Mouse (Mus musculus) liver, embryonic 16.5 days (tissue): Measurements from ENCODE around the gene Magi2. TPM values are rescaled to one million over a fixed set of nuclear protein-coding genes. Genes with fewer than 3 reads are reported as not detected.

Experiments
- ATAC-seq: fragments of 200-750 bp; cut with Nextera tagmentation; 2 replicates; pipeline ENCODE4 v1.8.0; 2017; ENCODE audit warnings: low read depth, mild to moderate bottlenecking, moderate number of reproducible peaks, moderate library complexity
- H3K27ac ChIP-seq: fragments of 300-500 bp; sonication (generic); 2 replicates; pipeline ENCODE4 v1.5.1; 2014; ENCODE audit warnings: mild to moderate bottlenecking, low read length
- H3K27me3 ChIP-seq: fragments of 300-500 bp; sonication (generic); 2 replicates; pipeline ENCODE4 v1.6.1; 2014; ENCODE audit warnings: low read depth, low read length, mixed read lengths; ENCODE audit not compliant: control insufficient read depth, insufficient read depth
- H3K36me3 ChIP-seq: fragments of 300-500 bp; sonication (generic); 2 replicates; pipeline ENCODE4 v1.6.1; 2014; ENCODE audit warnings: mild to moderate bottlenecking; ENCODE audit not compliant: control insufficient read depth, insufficient read depth
- H3K4me1 ChIP-seq: fragments of 300-500 bp; sonication (generic); 2 replicates; pipeline ENCODE4 v1.6.1; 2014; ENCODE audit warnings: low read depth, low read length, mixed read lengths; ENCODE audit not compliant: control insufficient read depth
- H3K4me2 ChIP-seq: fragments of 300-500 bp; sonication (generic); 2 replicates; pipeline ENCODE4 v1.6.1; 2014; ENCODE audit warnings: low read depth, low read length, mixed read lengths
- H3K4me3 ChIP-seq: fragments of 300-500 bp; sonication (generic); 2 replicates; pipeline ENCODE4 v1.5.1; 2014; ENCODE audit warnings: low read depth, mild to moderate bottlenecking, low read length
- H3K9ac ChIP-seq: fragments of 300-500 bp; sonication (generic); 2 replicates; pipeline ENCODE4 v1.6.1; 2014; ENCODE audit warnings: low read depth, low read length
- H3K9me3 ChIP-seq: fragments of 300-500 bp; sonication (generic); replicated peaks from 2 replicates; pipeline ENCODE4 v1.6.1; 2016; ENCODE audit warnings: low read length; ENCODE audit not compliant: control insufficient read depth
- WGBS: fragments of 180-500 bp; shearing (Covaris S2); extraction: QIAGEN DNeasy Blood & Tissue Kit; methylation state at CpG from one replicate; pipeline ENCODE4 v1.1.7; 2014; ENCODE audit not compliant: insufficient replicate concordance; 5-methylcytosine and 5-hydroxymethylcytosine counted together
- polyA plus RNA-seq: library from polyadenylated mRNA; unstranded; fragments of >200 nt; fragmentation: Nextera tagmentation; extraction: Ambion mirVana; gene quantifications from 2 replicates; pipeline ENCODE4 v1.2.1, GENCODE M21; 2015

Gene Magi2
- polyA plus RNA-seq, 1 experiment from 2014 or later: 0.34 TPM

DNA sequence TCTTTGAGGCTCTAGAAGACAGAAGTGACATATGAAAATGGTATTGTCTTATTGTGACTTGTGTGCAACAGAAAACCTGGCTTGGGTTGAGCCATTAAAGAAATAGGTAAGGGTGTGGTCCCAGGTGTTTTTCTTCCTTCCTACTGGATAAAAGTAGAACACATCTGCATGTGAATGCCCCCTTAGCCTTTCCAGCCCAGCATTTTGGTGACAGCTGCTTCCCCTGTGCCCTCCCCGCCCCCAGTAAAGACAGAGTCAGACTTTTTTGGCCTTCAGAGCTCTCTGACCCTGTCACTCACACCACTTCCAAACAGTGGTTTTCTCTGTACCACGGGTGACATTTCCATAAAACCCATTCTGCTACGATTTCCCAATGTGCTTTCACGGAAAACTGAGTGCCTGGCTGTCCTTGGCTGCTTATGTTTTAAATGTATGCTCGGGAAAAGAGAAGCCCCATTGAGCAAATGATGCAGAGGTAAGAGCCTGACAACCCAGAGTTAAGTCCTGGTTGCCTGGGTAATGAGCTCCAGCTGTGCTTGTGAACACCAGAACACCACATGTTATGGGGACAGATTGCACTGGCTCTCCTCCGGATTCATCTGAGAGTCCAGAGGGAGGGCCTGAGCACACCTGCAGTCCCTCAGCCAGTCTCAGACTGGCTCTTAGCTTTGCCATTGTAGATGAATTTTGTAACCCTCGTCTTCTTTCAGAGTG lies 1377.1 kb downstream of the Magi2 start:
- Histone ChIP-seq H3K27me3 (no peaks in the 10 kb centered on the region), H3K9me3 (no peaks in the 10 kb centered on the region), H3K4me3 (no peak overlapping the region), H3K4me1 (no peaks in the 10 kb centered on the region), H3K27ac (no peak overlapping the region), H3K9ac (no peak overlapping the region), H3K4me2 (no peak overlapping the region), H3K36me3 (no peaks in the 10 kb centered on the region)
- 39% methylated on average over 7 of the region's 7 CpGs for WGBS
- no peak for ATAC-seq

- H3K4me1 ChIP-seq: no peaks in the 10 kb centered on the region
- no peak overlapping the region for H3K4me3 ChIP-seq
- no peak overlapping the region for H3K9ac ChIP-seq
- no peaks in the 10 kb centered on the region for H3K36me3 ChIP-seq
- H3K9me3 ChIP-seq: no peaks in the 10 kb centered on the region
- ATAC-seq: no peak
- no peaks in the 10 kb centered on the region for H3K27me3 ChIP-seq
- 75% methylated on average over 5 of the region's 5 CpGs for WGBS
- H3K27ac ChIP-seq: no peak overlapping the region
- no peak overlapping the region for H3K4me2 ChIP-seq
These were observed 1379.7 kb downstream of the Magi2 start for GRCm38 (mm10) chr5:20606497-20606896.

DNA sequence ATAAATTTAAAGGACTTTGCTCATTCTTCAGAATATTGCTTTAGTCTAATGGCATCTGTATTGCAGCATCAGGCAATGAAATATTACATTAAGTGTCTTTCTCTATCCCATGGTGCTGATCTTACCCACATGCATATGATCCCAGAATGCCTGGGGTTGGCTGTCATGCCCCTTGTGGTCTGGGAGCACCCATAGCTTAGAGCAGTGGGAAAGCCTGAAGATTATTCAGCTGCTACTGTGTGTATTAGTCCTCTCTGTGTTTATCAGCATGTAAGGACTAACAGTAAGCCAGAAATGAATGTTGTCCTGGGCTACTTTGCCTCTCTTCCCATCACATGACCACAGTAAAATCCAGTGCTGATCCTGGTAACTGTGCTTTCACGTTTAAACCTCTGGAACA lies 1380.7 kb downstream of the Magi2 start:
- ATAC-seq: no peak
- no peaks in the 10 kb centered on the region for H3K36me3 ChIP-seq
- WGBS: 44% methylated on average over 1 of the region's 1 CpGs
- H3K9me3 ChIP-seq: no peaks in the 10 kb centered on the region
- H3K27ac ChIP-seq: no peak overlapping the region
- no peaks in the 10 kb centered on the region for H3K4me1 ChIP-seq
- no peak overlapping the region for H3K9ac ChIP-seq
- no peak overlapping the region for H3K4me2 ChIP-seq
- no peaks in the 10 kb centered on the region for H3K27me3 ChIP-seq
- H3K4me3 ChIP-seq: no peak overlapping the region

DNA sequence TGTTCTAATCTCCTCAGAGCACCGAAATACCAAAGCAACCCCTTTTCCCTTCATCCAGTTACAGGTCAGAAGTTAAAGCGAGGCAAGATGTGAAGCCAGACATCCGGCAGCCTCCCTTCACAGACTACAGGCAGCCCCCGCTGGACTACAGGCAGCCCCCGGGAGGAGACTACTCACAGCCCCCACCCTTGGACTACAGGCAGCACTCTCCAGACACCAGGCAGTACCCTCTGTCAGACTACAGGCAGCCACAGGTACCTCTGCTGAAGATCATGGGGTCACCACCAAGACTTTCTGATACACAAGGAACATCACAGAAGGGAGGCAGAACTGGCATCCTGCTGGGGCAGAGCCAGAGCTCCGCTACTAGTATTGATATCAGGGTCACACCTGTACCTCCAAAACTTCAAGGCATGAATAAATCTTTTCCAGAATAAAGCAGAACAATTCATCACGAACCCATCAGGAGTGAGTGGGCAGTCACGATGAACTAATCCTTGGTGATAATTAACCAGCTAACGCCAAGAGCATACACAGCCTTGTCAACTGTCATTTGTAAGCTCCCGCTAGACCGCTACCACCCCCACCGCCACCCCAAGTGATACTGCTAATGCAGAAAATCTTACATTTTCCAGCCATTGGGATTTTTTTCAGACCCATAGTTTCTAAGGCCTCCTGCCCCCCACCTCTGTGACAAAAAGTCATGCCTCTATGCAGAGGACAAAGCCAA lies 1382.5 kb downstream of the Magi2 start:
- no peak for ATAC-seq
- no peak overlapping the region for H3K4me2 ChIP-seq
- H3K27me3 ChIP-seq: no peaks in the 10 kb centered on the region
- no peaks in the 10 kb centered on the region for H3K9me3 ChIP-seq
- H3K4me3 ChIP-seq: no peak overlapping the region
- no peak overlapping the region for H3K27ac ChIP-seq
- H3K9ac ChIP-seq: no peak overlapping the region
- H3K36me3 ChIP-seq: no peaks in the 10 kb centered on the region
- 75% methylated on average over 12 of the region's 12 CpGs for WGBS
- H3K4me1 ChIP-seq: no peaks in the 10 kb centered on the region

DNA sequence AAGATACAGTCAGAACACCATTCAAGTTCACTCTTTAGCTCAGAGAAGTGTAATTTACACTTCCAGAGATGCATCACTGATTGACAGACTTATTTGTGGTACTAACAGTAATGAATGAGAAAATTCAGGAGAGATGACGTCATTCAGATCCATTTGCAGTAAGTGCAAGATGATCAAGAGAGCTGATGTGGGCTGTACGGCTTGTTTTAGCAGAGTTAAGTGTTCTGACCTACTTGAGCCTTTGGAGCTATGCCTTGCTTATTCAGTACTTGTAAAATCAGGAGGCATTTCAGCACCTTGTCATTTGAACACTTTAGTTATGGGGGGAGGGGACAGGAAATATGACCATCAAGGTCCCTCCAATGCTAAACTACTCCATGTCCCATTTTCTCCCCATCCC lies 1383.8 kb downstream of the Magi2 start:
- ATAC-seq: no peak
- no peaks in the 10 kb centered on the region for H3K36me3 ChIP-seq
- WGBS: 58% methylated on average over 2 of the region's 2 CpGs
- no peaks in the 10 kb centered on the region for H3K4me1 ChIP-seq
- no peak overlapping the region for H3K4me3 ChIP-seq
- H3K27me3 ChIP-seq: no peaks in the 10 kb centered on the region
- no peaks in the 10 kb centered on the region for H3K9me3 ChIP-seq
- no peak overlapping the region for H3K9ac ChIP-seq
- H3K4me2 ChIP-seq: no peak overlapping the region
- H3K27ac ChIP-seq: no peak overlapping the region

DNA sequence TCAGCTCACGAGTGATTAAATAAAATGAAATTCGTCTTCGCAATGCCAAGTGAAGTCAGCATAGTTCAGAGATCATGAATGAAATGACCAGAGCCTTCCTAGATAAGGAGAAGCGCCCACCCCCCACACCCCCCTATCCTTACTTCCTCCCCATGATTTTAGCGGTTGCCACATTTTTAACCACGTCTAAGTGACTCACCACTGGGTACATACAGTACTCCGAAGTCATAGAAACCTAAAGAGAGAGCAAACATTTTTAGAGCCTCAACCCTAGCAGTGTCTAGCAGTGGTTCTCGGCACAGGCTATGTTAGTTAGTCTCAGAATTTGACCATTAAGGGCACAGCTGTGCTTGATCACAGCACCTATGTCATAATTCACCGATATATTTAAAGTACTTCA lies 1385.8 kb downstream of the Magi2 start:
- no peaks in the 10 kb centered on the region for H3K4me1 ChIP-seq
- ATAC-seq: no peak
- H3K9ac ChIP-seq: no peak overlapping the region
- H3K36me3 ChIP-seq: no peaks in the 10 kb centered on the region
- H3K4me3 ChIP-seq: no peak overlapping the region
- no peaks in the 10 kb centered on the region for H3K27me3 ChIP-seq
- no peak overlapping the region for H3K4me2 ChIP-seq
- WGBS: 45% methylated on average over 9 of the region's 9 CpGs
- H3K27ac ChIP-seq: no peak overlapping the region
- H3K9me3 ChIP-seq: no peaks in the 10 kb centered on the region

- ATAC-seq: no peak
- H3K9ac ChIP-seq: no peak overlapping the region
- no peak overlapping the region for H3K27ac ChIP-seq
- 64% methylated on average over 4 of the region's 4 CpGs for WGBS
- H3K36me3 ChIP-seq: no peaks in the 10 kb centered on the region
- H3K4me2 ChIP-seq: no peak overlapping the region
- H3K4me1 ChIP-seq: no peaks in the 10 kb centered on the region
- no peaks in the 10 kb centered on the region for H3K27me3 ChIP-seq
- no peak overlapping the region for H3K4me3 ChIP-seq
- H3K9me3 ChIP-seq: no peaks in the 10 kb centered on the region
These were observed 1388.1 kb downstream of the Magi2 start for GRCm38 (mm10) chr5:20614891-20615290.

- no peak overlapping the region for H3K4me2 ChIP-seq
- no peak for ATAC-seq
- H3K9ac ChIP-seq: no peak overlapping the region
- H3K4me3 ChIP-seq: no peak overlapping the region
- H3K4me1 ChIP-seq: no peaks in the 10 kb centered on the region
- H3K27me3 ChIP-seq: no peaks in the 10 kb centered on the region
- 60% methylated on average over 7 of the region's 7 CpGs for whole genome bisulfite sequencing
- no peak overlapping the region for H3K27ac ChIP-seq
- no peaks in the 10 kb centered on the region for H3K9me3 ChIP-seq
- no peaks in the 10 kb centered on the region for H3K36me3 ChIP-seq
These were observed 1394.0 kb downstream of the Magi2 start for GRCm38 (mm10) chr5:20620596-20621511.
